Mouse (Mus musculus): ENCODE data around the gene Sipa1l3. TPM values are rescaled to one million over a fixed set of nuclear protein-coding genes. Genes with fewer than 3 reads are reported as not detected.

Gene Sipa1l3
- polyA plus RNA-seq, 2 experiments: 16.2 to 39.0 TPM

DNA sequence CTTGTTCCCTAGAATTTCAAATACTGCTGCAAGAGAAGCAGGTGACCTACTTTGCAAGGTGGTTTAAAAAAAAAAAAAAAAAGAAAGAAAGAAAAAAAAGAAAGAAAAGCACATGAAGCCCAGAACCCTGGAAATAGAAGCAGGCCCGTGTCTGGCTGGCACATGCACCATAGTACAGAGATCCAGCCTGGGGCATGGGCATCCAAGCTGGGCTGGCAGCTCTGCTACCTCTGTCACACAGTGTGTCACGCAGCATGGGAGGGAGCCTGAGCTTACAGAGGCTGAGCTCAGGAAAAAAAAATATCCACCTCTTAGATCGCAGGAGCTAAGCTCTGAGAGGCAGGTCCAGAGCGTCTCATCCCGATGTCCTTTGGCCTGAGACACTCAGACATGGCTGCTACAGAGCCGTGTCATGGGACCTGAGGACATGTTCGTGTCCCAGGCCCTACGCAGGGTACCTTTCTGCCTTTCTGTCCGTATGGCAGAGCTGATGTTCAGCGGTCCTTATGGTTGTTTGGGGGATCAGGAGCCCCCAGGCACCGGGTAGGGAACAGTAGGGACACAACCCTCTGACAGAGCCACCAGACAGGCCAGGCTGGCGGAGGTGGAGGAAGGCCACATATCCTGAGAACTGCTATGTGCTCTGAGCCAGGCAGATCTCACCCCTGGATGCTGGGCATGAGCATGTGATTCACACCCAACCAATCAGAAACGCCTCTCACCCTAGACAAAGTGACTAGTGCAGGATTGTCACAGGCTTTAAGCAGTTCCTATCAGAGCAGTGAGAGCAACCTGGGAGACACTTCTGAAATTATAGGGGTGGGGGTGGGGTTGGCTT lies 151.1 kb downstream of the Sipa1l3 start:
- DNase-seq (ENCODE audit: low spot score): no peak

DNA sequence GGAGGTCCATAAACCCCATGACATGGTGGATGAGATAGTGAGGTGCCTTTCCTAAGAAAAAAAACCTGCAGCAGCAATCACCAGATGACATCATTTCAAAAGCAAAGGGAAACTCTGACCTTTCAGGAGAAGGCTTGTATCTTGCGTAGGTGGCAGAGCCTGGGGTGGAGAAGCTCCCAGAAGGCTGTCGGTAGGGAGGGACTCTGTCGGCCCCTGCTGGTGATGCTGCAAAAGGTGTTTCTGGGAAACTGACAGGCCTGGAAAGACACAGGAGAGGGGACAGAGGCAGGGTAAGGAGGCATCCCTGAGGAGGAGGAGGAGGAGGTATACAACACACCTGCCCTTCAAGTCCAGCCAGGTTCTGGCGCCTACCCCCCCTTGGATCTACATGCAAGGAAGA lies 154.4 kb downstream of the Sipa1l3 start:
- TF ChIP-seq POLR2A (IDR thresholded peaks at IDR 0.05; ENCODE audit: borderline replicate concordance, extremely low read depth, insufficient read depth, insufficient read length): no peak
- Histone ChIP-seq H3K9me3 (ENCODE audit: control insufficient read depth, low read length) (no peaks in the 10 kb centered on the region), H3K9ac (ENCODE audit: low read depth, low read length, severe bottlenecking) (no peak overlapping the region), H3K4me3 (replicated peaks; ENCODE audit: low read length) (no peak overlapping the region), H3K27me3 (ENCODE audit: control insufficient read depth, insufficient read depth, low read length) (no peaks in the 10 kb centered on the region), H3K4me2 (replicated peaks; ENCODE audit: low read depth, low read length, severe bottlenecking) (no peak overlapping the region), H3K27ac (replicated peaks; ENCODE audit: low read depth, low read length) (no peak overlapping the region), H3K36me3 (ENCODE audit: control insufficient read depth, insufficient read depth, low read length) (peaks cover 31% of the 10 kb centered on the region), H3K4me1 (ENCODE audit: control insufficient read depth, insufficient read depth, low read length) (no peaks in the 10 kb centered on the region)
- WGBS: 20% methylated on average over 4 of the region's 4 CpGs
- DNase-seq (ENCODE audit: low spot score) (peak; percentile 13), ATAC-seq (ENCODE audit: low FRiP score, low read depth) (no peak)

More for the DNA sequence above, 151.1 kb downstream of the Sipa1l3 start:
- peaks cover 34% of the 10 kb centered on the region for H3K36me3 ChIP-seq (ENCODE audit: control insufficient read depth, insufficient read depth, low read length)
- H3K27me3 ChIP-seq (ENCODE audit: control insufficient read depth, insufficient read depth, low read length): no peaks in the 10 kb centered on the region
- no peak for TF ChIP-seq POLR2A (IDR thresholded peaks at IDR 0.05; ENCODE audit: borderline replicate concordance, extremely low read depth, insufficient read depth, insufficient read length)
- no peak for ATAC-seq (ENCODE audit: low FRiP score, low read depth)
- no peaks in the 10 kb centered on the region for H3K9me3 ChIP-seq (ENCODE audit: control insufficient read depth, low read length)
- no peak overlapping the region for H3K4me2 ChIP-seq (replicated peaks; ENCODE audit: low read depth, low read length, severe bottlenecking)
- H3K9ac ChIP-seq (ENCODE audit: low read depth, low read length, severe bottlenecking): no peak overlapping the region
- H3K4me3 ChIP-seq (replicated peaks; ENCODE audit: low read length): no peak overlapping the region
- 81% methylated on average over 13 of the region's 13 CpGs for WGBS
- H3K4me1 ChIP-seq (ENCODE audit: control insufficient read depth, insufficient read depth, low read length): no peaks in the 10 kb centered on the region
- H3K27ac ChIP-seq (replicated peaks; ENCODE audit: low read depth, low read length): no peak overlapping the region

DNA sequence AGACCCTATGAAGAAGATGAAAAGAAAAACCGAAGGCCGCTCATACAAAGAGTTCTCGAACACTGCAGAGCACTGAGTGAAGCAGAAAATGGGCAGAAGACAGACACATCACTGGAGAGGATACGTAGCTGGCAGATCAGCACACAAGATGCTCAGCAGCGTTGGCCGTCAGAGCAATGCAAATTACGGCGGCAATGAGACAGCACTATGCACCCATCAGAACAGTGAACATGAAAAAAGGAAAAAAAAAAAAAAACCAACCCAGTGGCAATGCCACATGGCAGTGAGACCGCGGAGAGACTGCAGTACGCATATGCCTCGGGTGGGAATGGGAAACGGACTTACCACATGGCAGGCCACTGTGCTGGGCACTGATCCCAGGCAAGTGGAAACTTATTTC lies 156.9 kb downstream of the Sipa1l3 start:
- 93% methylated on average over 13 of the region's 13 CpGs for WGBS
- Histone ChIP-seq H3K27me3 (ENCODE audit: control insufficient read depth, insufficient read depth, low read length) (no peaks in the 10 kb centered on the region), H3K9me3 (ENCODE audit: control insufficient read depth, low read length) (no peaks in the 10 kb centered on the region), H3K4me3 (replicated peaks; ENCODE audit: low read length) (no peak overlapping the region), H3K4me2 (replicated peaks; ENCODE audit: low read depth, low read length, severe bottlenecking) (no peak overlapping the region), H3K27ac (replicated peaks; ENCODE audit: low read depth, low read length) (no peak overlapping the region), H3K9ac (ENCODE audit: low read depth, low read length, severe bottlenecking) (no peak overlapping the region), H3K36me3 (ENCODE audit: control insufficient read depth, insufficient read depth, low read length) (peaks cover 34% of the 10 kb centered on the region), H3K4me1 (ENCODE audit: control insufficient read depth, insufficient read depth, low read length) (no peaks in the 10 kb centered on the region)
- DNase-seq (ENCODE audit: low spot score): no peak
- no peak for TF ChIP-seq POLR2A (IDR thresholded peaks at IDR 0.05; ENCODE audit: borderline replicate concordance, extremely low read depth, insufficient read depth, insufficient read length)
- ATAC-seq (ENCODE audit: low FRiP score, low read depth): no peak

DNA sequence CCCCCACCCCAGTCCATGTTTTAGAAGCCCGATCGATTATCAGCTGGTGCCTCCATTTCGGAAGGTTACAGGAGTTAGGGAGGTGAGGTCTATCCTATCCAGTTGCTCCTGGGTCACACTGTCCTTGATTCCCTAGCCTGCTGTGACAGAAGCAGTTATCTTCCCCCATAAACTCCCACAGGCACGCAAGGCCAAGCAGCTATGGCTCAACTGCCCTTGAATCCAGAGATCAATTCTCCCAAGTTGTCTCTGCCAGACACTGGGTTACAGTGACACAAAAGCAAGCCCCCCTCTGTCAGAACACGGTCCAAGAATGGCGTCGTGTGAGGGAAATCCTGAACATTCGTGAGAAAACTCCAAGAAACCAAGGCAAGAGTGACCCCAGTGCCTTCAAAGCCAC lies 163.0 kb downstream of the Sipa1l3 start:
- no peak for TF ChIP-seq POLR2A (IDR thresholded peaks at IDR 0.05; ENCODE audit: borderline replicate concordance, extremely low read depth, insufficient read depth, insufficient read length)
- H3K36me3 ChIP-seq (ENCODE audit: control insufficient read depth, insufficient read depth, low read length): peaks cover 25% of the 10 kb centered on the region
- H3K4me2 ChIP-seq (replicated peaks; ENCODE audit: low read depth, low read length, severe bottlenecking): no peak overlapping the region
- H3K27ac ChIP-seq (replicated peaks; ENCODE audit: low read depth, low read length): no peak overlapping the region
- WGBS: 94% methylated on average over 8 of the region's 8 CpGs
- H3K9ac ChIP-seq (ENCODE audit: low read depth, low read length, severe bottlenecking): no peak overlapping the region
- ATAC-seq (ENCODE audit: low FRiP score, low read depth): no peak
- no peak overlapping the region for H3K4me3 ChIP-seq (replicated peaks; ENCODE audit: low read length)
- H3K4me1 ChIP-seq (ENCODE audit: control insufficient read depth, insufficient read depth, low read length): no peaks in the 10 kb centered on the region
- H3K9me3 ChIP-seq (ENCODE audit: control insufficient read depth, low read length): no peaks in the 10 kb centered on the region
- no peak for DNase-seq (ENCODE audit: low spot score)
- H3K27me3 ChIP-seq (ENCODE audit: control insufficient read depth, insufficient read depth, low read length): no peaks in the 10 kb centered on the region

DNA sequence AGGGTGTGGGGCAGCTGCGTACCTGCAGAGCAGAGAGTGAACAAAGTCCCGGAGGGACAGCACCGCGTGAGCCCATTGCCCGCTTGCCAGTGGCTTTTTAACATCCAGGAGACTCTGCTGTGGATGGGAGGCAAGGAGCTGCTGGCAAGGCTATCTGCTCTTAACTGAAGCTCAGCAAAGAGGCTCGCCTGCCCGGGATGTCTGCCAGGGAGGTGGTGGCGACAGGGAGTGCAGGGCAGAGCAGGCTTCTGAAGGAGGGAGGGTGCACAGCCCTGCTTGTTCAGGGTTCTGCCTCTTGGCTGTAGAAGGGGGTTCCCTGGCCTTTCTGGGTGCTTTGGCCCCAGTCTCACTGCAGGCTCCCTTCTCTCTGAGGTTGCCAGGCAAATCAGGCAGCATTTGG lies 164.3 kb downstream of the Sipa1l3 start:
- ATAC-seq (ENCODE audit: low FRiP score, low read depth): no peak
- Histone ChIP-seq H3K4me2 (replicated peaks; ENCODE audit: low read depth, low read length, severe bottlenecking) (no peak overlapping the region), H3K4me3 (replicated peaks; ENCODE audit: low read length) (no peak overlapping the region), H3K27ac (replicated peaks; ENCODE audit: low read depth, low read length) (no peak overlapping the region), H3K4me1 (ENCODE audit: control insufficient read depth, insufficient read depth, low read length) (no peaks in the 10 kb centered on the region), H3K36me3 (ENCODE audit: control insufficient read depth, insufficient read depth, low read length) (peaks cover 38% of the 10 kb centered on the region), H3K9me3 (ENCODE audit: control insufficient read depth, low read length) (no peaks in the 10 kb centered on the region), H3K9ac (ENCODE audit: low read depth, low read length, severe bottlenecking) (no peak overlapping the region), H3K27me3 (ENCODE audit: control insufficient read depth, insufficient read depth, low read length) (no peaks in the 10 kb centered on the region)
- 89% methylated on average over 7 of the region's 8 CpGs for WGBS
- DNase-seq (ENCODE audit: low spot score): no peak
- no peak for TF ChIP-seq POLR2A (IDR thresholded peaks at IDR 0.05; ENCODE audit: borderline replicate concordance, extremely low read depth, insufficient read depth, insufficient read length)

All from limb, embryonic 14.5 days (tissue).